Mouse (Mus musculus) testis, postnatal 10 days (tissue): Measurements from ENCODE around the gene Rnf19b.

Experiments
- DNase-seq: peaks from one replicate; pipeline ENCODE4 v3.0.0; 2021; ENCODE audit warnings: low spot score

Gene Rnf19b

DNA sequence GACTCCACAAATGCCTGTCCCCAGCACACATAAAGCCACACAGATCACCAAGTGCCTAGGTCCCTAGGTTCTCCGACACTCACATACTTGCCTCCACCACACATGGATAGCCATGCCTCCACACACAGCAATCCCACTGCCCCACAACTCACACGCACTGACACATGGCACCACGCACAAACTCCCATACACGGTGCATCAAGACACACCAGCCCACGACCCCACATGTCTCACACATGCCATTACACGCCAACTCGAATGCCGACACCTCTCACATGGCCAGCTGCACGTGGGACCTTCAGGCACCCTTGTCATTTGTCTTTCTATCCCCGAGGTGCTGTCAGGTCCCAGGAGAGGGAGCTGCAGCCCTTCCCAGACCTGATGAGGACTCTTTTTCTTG is 61.6 kb downstream of the Rnf19b start:
- DNase-seq = no peak

- peak; percentile 89 for DNase-seq
Observed at GRCm38 (mm10) chr4:129120520-129121445, 62.7 kb downstream of the Rnf19b start.

- DNase-seq = no peak
Observed at GRCm38 (mm10) chr4:129121569-129122086, 63.6 kb downstream of the Rnf19b start, which contains the start of gene Hpca. Gene Hpca (minus strand): TSS chr4:129122036.

- DNase-seq = no peak
Observed at GRCm38 (mm10) chr4:129122107-129122506, 64.0 kb downstream of the Rnf19b start.

DNA sequence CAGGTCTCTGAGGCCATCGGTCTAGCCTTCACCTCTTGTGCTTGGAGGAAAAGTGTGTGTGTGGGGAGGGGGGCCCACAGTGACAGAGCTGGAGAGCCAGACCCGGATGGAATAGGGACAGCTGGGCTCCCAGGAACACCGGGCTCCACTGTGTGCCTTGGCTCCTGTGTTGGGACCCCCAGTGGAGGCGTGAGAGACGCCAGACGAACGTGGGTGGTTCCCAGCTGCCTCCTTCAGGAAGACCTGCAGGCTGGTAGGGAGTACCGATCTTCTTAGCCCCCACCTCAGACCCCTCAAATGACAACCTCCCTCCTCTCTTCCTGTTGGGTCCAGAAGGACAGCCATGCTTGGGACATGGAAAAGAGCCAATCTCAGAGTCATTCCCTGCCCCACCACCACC is 64.6 kb downstream of the Rnf19b start:
- no peak for DNase-seq

DNA sequence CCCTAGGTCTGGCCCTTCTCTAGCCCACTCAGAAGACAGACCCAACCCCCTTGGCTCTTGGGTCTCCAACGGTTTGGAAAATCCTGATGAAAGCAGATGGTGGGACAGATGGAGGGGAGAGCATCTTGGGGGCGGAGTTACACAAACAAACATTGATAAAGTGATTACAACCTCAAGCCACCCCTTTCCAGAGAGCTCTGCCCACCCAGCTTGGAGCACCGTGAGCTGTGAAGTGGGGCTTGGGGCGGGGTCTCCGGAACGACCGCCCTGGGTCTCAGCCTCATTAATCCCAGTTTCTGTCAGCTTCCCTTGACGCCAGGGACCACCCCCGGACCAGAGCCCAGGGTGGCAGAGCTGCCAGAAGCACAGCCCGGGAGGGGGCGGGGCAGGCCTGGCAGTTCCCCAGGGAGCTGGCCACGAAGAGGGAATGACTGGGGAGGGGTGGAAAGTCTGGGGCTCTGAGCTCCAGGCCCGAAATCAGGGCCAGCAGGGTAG is 66.6 kb downstream of the Rnf19b start:
- peak; percentile 61 for DNase-seq

GRCm38 (mm10) chr4:129125736-129126451 is 67.8 kb downstream of the Rnf19b start:
- DNase-seq = peak; percentile 66

GRCm38 (mm10) chr4:129128582-129129338 is 70.7 kb downstream of the Rnf19b start:
- DNase-seq = no peak

GRCm38 (mm10) chr4:129129387-129129786 is 71.3 kb downstream of the Rnf19b start:
- no peak for DNase-seq

DNA sequence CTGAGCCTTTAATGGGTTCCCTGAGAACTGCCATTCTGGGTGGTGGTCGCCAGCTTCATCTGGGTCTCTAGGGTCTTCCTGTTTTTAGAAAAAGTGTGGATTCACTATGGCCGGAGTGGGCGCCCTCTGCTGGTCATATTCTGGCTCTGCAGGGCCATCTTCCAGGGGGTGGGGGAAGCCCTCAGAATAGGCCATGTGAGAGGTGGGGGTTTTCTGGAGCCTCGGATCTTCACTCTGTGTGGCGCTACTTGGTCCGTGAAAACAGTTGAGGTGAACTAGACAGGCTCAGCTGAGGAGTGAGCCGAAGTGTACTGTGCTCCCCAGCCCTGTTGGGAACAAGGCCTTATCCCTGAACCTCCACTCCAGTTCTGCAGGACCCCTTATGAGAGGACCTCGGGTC is 72.1 kb downstream of the Rnf19b start:
- DNase-seq = no peak

- no peak for DNase-seq
Observed at GRCm38 (mm10) chr4:129130755-129131303, 72.8 kb downstream of the Rnf19b start.

DNA sequence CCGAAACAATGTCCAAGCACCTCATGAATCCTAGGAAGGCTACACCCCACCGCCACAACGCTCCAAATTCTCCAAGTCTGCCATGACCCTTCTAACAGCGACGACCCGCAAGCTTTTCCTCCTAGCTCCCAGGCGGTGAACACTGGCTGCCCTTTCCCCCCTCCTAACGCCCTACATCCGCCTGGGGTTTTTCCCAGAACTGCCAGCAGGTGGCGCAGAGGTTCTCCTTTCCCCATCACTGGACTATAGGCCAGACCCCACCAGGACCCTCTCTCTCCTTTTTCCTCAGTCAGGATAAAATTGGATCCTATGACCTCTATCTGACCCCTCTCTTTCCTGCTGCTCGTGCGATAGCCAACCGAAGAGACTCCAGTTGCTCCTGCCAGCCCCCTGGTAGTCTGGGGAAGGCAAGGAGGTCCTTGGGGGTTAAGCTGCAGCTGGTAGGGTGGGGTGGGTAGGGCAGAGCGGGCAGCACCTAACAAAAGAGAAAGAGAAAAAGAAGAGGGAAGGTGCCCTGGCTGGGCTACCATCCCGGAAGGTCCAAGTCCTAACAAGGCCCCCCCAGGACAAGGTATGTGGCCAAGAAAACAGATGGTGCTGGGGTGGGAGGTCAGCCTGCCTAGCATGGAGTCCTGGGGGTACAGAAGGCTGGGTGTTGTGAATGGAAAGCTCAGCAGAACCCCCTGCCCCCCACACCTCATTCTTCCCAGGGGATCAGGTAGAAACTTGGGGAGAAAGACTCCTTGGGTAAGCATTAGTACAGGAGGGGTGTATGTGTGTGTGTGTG is 76.9 kb downstream of the Rnf19b start:
- peak; percentile 90 for DNase-seq
